Mouse (Mus musculus) neural tube, embryonic 12.5 days (tissue): Measurements from ENCODE around the gene Zc3h18. TPM values are rescaled to one million over a fixed set of nuclear protein-coding genes. Genes with fewer than 3 reads are reported as not detected.

Experiments
- ATAC-seq: fragments of 200-750 bp; cut with Nextera tagmentation; 2 replicates; pipeline ENCODE4 v1.8.0; 2017; ENCODE audit warnings: low read depth, mild to moderate bottlenecking, moderate TSS enrichment, moderate library complexity; ENCODE audit not compliant: low FRiP score
- H3K27ac ChIP-seq: fragments of 300-500 bp; sonication (generic); 2 replicates; pipeline ENCODE4 v1.5.1; 2016
- H3K27me3 ChIP-seq: fragments of 300-500 bp; sonication (generic); replicated peaks from 2 replicates; pipeline ENCODE4 v1.6.1; 2016; ENCODE audit warnings: mild to moderate bottlenecking
- H3K36me3 ChIP-seq: fragments of 300-500 bp; sonication (generic); 2 replicates; pipeline ENCODE4 v1.6.1; 2016; ENCODE audit warnings: mild to moderate bottlenecking
- H3K4me1 ChIP-seq: fragments of 300-500 bp; sonication (generic); 2 replicates; pipeline ENCODE4 v1.6.1; 2016
- H3K4me2 ChIP-seq: fragments of 300-500 bp; sonication (generic); replicated peaks from 2 replicates; pipeline ENCODE4 v1.6.1; 2016; ENCODE audit warnings: mild to moderate bottlenecking
- H3K4me3 ChIP-seq: fragments of 300-500 bp; sonication (generic); 2 replicates; pipeline ENCODE4 v1.5.1; 2016
- H3K9ac ChIP-seq: fragments of 300-500 bp; sonication (generic); 2 replicates; pipeline ENCODE4 v1.6.1; 2016; ENCODE audit warnings: mild to moderate bottlenecking
- H3K9me3 ChIP-seq: fragments of 300-500 bp; sonication (generic); 2 replicates; pipeline ENCODE4 v1.6.1; 2016; ENCODE audit warnings: mild to moderate bottlenecking
- WGBS: fragments of 180-500 bp; shearing (Covaris S2); methylation state at CpG from one replicate; pipeline ENCODE4 v1.1.7; 2016; 5-methylcytosine and 5-hydroxymethylcytosine counted together
- polyA plus RNA-seq: library from polyadenylated mRNA; unstranded; fragments of >200 nt; fragmentation: Nextera tagmentation; extraction: Ambion mirVana; gene quantifications from 2 replicates; pipeline ENCODE4 v1.2.1, GENCODE M21; 2016

Gene Zc3h18
- polyA plus RNA-seq, 1 experiment from 2014 or later: 62.4 TPM

- H3K36me3 ChIP-seq: peaks cover 36% of the 10 kb centered on the region
- peaks cover 10% of the 10 kb centered on the region for H3K4me1 ChIP-seq
- no peak overlapping the region for H3K4me3 ChIP-seq
- H3K4me2 ChIP-seq: no peak overlapping the region
- 75% methylated on average over 7 of the region's 7 CpGs for WGBS
- peaks cover 34% of the 10 kb centered on the region for H3K27me3 ChIP-seq
- no peak overlapping the region for H3K27ac ChIP-seq
- ATAC-seq: no peak
- H3K9me3 ChIP-seq: no peaks in the 10 kb centered on the region
- no peak overlapping the region for H3K9ac ChIP-seq
Measured at GRCm38 (mm10) chr8:122464985-122465384, 88.6 kb downstream of the Zc3h18 start.

Other genes starting within 250 kb of the Zc3h18 start
- 2.2 and 2.3 TPM in 2 replicates for gene Zfpm1, start 94.5 kb upstream of the Zc3h18 start, polyA plus RNA-seq
- not detected in 2 replicates for gene Trhr2, start 15.9 kb upstream of the Zc3h18 start, polyA plus RNA-seq
- not detected in 2 replicates for gene Il17c, start 45.4 kb downstream of the Zc3h18 start, polyA plus RNA-seq
- 58.5 and 59.9 TPM in 2 replicates for gene Cyba, start 56.3 kb downstream of the Zc3h18 start, polyA plus RNA-seq
- 52.3 TPM in 2 replicates for gene Mvd, start 66.8 kb downstream of the Zc3h18 start, polyA plus RNA-seq
- gene Snai3, start 84.1 kb downstream of the Zc3h18 start, polyA plus RNA-seq: not detected in 2 replicates
- 34.6 and 39.7 TPM in 2 replicates for gene Rnf166, start 99.5 kb downstream of the Zc3h18 start, polyA plus RNA-seq
- gene Ctu2, start 99.5 kb downstream of the Zc3h18 start, polyA plus RNA-seq: 65.0 and 67.1 TPM in 2 replicates
- 6.4 and 6.5 TPM in 2 replicates for gene Piezo1, start 174.7 kb downstream of the Zc3h18 start, polyA plus RNA-seq
- 22.8 and 25.9 TPM in 2 replicates for gene Cdt1, start 191.4 kb downstream of the Zc3h18 start, polyA plus RNA-seq
- gene Aprt, start 200.3 kb downstream of the Zc3h18 start, polyA plus RNA-seq: 182 and 194 TPM in 2 replicates
- gene Galns, start 234.9 kb downstream of the Zc3h18 start, polyA plus RNA-seq: 4.6 and 6.2 TPM in 2 replicates
- 65.6 and 69.7 TPM in 2 replicates for gene Trappc2l, start 235.0 kb downstream of the Zc3h18 start, polyA plus RNA-seq
- gene Pabpn1l, start 246.1 kb downstream of the Zc3h18 start, polyA plus RNA-seq: not detected in 2 replicates